Mouse (Mus musculus) G1E-ER4 (cell line): ENCODE measurements around the gene Pphln1. TPM values are rescaled to one million over a fixed set of nuclear protein-coding genes. Genes with fewer than 3 reads are reported as not detected.

ENCODE experiments used
- GATA1 ChIP-seq: IDR thresholded peaks from one replicate; pipeline ENCODE4 v1.8.0; 2012; ENCODE audit warnings: low read length, inconsistent platforms
- polyA plus RNA-seq: library from polyadenylated mRNA; stranded (reverse); fragments of >175 nt; gene quantifications from 2 replicates; pipeline ENCODE4 v1.2.3, GENCODE M21; 2012

Pphln1 gene
- polyA plus RNA-seq, 1 experiment: 12.1 TPM

GRCm38 (mm10) chr15:93478676-93479075, 80.5 kb downstream of the Pphln1 start:
- no peak for TF ChIP-seq GATA1

- no peak for TF ChIP-seq GATA1
Measured at GRCm38 (mm10) chr15:93479445-93479844, 81.3 kb downstream of the Pphln1 start.

- TF ChIP-seq GATA1: no peak
Measured at GRCm38 (mm10) chr15:93481112-93481511, 83.0 kb downstream of the Pphln1 start.

- no peak for TF ChIP-seq GATA1
Measured at GRCm38 (mm10) chr15:93484261-93484710, 86.1 kb downstream of the Pphln1 start.

GRCm38 (mm10) chr15:93485252-93485651, 87.1 kb downstream of the Pphln1 start:
- no peak for TF ChIP-seq GATA1

GRCm38 (mm10) chr15:93486066-93486465, 87.9 kb downstream of the Pphln1 start:
- TF ChIP-seq GATA1: no peak

GRCm38 (mm10) chr15:93489597-93489996, 91.4 kb downstream of the Pphln1 start:
- TF ChIP-seq GATA1: no peak

GRCm38 (mm10) chr15:93494700-93495099, 96.5 kb downstream of the Pphln1 start:
- TF ChIP-seq GATA1: no peak

GRCm38 (mm10) chr15:93499866-93500265, 101.7 kb downstream of the Pphln1 start:
- TF ChIP-seq GATA1: no peak

- no peak for TF ChIP-seq GATA1
Measured at GRCm38 (mm10) chr15:93502703-93503102, 104.6 kb downstream of the Pphln1 start.

- TF ChIP-seq GATA1: no peak
Measured at GRCm38 (mm10) chr15:93503201-93503745, 105.1 kb downstream of the Pphln1 start.

GRCm38 (mm10) chr15:93504808-93505207, 106.7 kb downstream of the Pphln1 start:
- no peak for TF ChIP-seq GATA1

GRCm38 (mm10) chr15:93510690-93511336, 112.7 kb downstream of the Pphln1 start:
- no peak for TF ChIP-seq GATA1

GRCm38 (mm10) chr15:93512437-93512836, 114.3 kb downstream of the Pphln1 start:
- no peak for TF ChIP-seq GATA1

GRCm38 (mm10) chr15:93513939-93514341, 115.8 kb downstream of the Pphln1 start:
- no peak for TF ChIP-seq GATA1

GRCm38 (mm10) chr15:93515316-93515715, 117.2 kb downstream of the Pphln1 start:
- no peak for TF ChIP-seq GATA1

GRCm38 (mm10) chr15:93517022-93517565, 118.9 kb downstream of the Pphln1 start:
- no peak for TF ChIP-seq GATA1
